Mouse (Mus musculus) lung, postnatal 0 days (tissue): Measurements from ENCODE around the gene Lrrc27. TPM values are rescaled to one million over a fixed set of nuclear protein-coding genes. Genes with fewer than 3 reads are reported as not detected.

Source experiments
- ATAC-seq: fragments of 200-750 bp; cut with Nextera tagmentation; 2 replicates; pipeline ENCODE4 v1.8.0; 2017; ENCODE audit warnings: moderate library complexity
- DNase-seq: peaks from one replicate; pipeline ENCODE4 v3.0.0-alpha.2; 2016; ENCODE audit warnings: low spot score
- H3K27ac ChIP-seq: fragments of 300-500 bp; sonication (generic); 2 replicates; pipeline ENCODE4 v1.5.1; 2014; ENCODE audit warnings: antibody characterized with exemption, mild to moderate bottlenecking, low read length, mixed read lengths
- H3K27me3 ChIP-seq: fragments of 300-500 bp; sonication (generic); replicated peaks from 2 replicates; pipeline ENCODE4 v1.6.1; 2014; ENCODE audit warnings: low read length, mixed read lengths; ENCODE audit not compliant: insufficient read depth
- H3K36me3 ChIP-seq: fragments of 300-500 bp; sonication (generic); 2 replicates; pipeline ENCODE4 v1.6.1; 2014; ENCODE audit warnings: low read length, mixed read lengths; ENCODE audit not compliant: insufficient read depth
- H3K4me1 ChIP-seq: fragments of 300-500 bp; sonication (generic); 2 replicates; pipeline ENCODE4 v1.6.1; 2014; ENCODE audit warnings: antibody characterized with exemption, low read depth, low read length, mixed read lengths; ENCODE audit not compliant: insufficient read depth
- H3K4me2 ChIP-seq: fragments of 300-500 bp; sonication (generic); replicated peaks from 2 replicates; pipeline ENCODE4 v1.6.1; 2014; ENCODE audit warnings: low read depth, mild to moderate bottlenecking, low read length, moderate library complexity, mixed read lengths
- H3K4me3 ChIP-seq: fragments of 300-500 bp; sonication (generic); 2 replicates; pipeline ENCODE4 v1.5.1; 2014; ENCODE audit warnings: low read depth, low read length
- H3K9ac ChIP-seq: fragments of 300-500 bp; sonication (generic); replicated peaks from 2 replicates; pipeline ENCODE4 v1.6.1; 2014; ENCODE audit warnings: low read depth, mild to moderate bottlenecking
- H3K9me3 ChIP-seq: fragments of 300-500 bp; sonication (generic); 2 replicates; pipeline ENCODE4 v1.6.1; 2016; ENCODE audit warnings: low read length, mixed read lengths
- CTCF ChIP-seq: IDR thresholded peaks from 2 replicates; pipeline ENCODE4 v1.5.1; 2016; ENCODE audit warnings: antibody characterized with exemption, mild to moderate bottlenecking
- EP300 ChIP-seq: IDR thresholded peaks from 2 replicates; pipeline ENCODE4 v1.6.1; 2016; ENCODE audit warnings: antibody characterized with exemption, mild to moderate bottlenecking, control low read depth
- WGBS: fragments of 180-500 bp; shearing (Covaris S2); extraction: QIAGEN DNeasy Blood & Tissue Kit; methylation state at CpG from one replicate; pipeline ENCODE4 v1.1.7; 2014; 5-methylcytosine and 5-hydroxymethylcytosine counted together
- polyA plus RNA-seq: library from polyadenylated mRNA; unstranded; fragments of >200 nt; fragmentation: Nextera tagmentation; extraction: Ambion mirVana; gene quantifications from 2 replicates; pipeline ENCODE4 v1.2.1, GENCODE M21; 2015

Gene Lrrc27
- polyA plus RNA-seq, 1 experiment from 2014 or later, result 2.3 TPM

DNA sequence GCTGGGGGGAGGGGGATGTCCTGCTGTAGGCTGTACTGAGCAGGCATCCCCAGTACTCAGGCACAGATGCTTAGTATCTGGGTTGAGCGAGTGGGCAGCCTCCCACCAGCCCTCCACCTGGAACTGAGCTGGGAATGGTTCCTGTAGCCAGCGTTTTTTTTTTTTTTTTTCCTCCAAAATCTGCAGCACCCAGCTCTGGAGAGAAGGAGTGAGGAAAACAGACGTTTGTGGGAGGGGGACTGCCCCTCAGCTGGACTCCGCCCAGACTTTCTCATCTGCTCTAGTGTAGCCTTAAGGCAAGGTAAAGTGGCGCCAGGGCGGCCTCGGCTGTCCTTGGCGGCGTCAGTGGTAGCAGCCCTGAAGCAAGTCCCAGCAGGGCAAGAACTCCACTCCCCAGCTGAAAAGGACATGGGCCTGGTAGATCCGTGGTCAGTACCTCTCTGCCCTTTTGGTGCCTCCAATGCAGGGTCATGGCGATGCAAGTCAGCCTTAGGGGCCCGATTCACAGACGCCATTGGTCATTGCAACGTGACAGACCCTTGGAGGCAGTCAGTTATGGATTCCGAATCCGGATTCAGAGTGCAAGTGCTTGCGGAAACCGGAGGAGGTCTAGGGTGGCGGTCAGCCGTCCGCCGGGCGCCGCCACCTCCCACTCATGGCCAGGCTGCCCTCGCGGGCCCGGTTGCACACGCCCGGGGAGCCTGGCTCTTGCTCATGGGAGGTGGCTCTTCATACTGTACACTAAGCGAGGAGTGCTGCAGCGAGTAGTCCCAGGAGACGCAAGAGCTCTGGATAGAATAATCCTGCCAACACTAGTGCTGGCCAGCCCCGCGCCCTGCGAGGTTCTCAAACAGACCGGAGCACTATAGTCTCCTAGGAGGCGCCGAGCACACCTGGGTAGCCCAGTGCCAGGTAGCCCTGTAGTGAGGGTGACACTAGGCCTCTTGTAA, 34.4 kb downstream of the Lrrc27 start:
- H3K9me3 ChIP-seq, result no peaks in the 10 kb centered on the region
- no peaks in the 10 kb centered on the region for H3K27me3 ChIP-seq
- 5% methylated on average over 38 of the region's 38 CpGs for WGBS
- peak overlapping the region; percentile 78 for H3K9ac ChIP-seq
- peak; percentile 77 for DNase-seq
- H3K36me3 ChIP-seq, result no peaks in the 10 kb centered on the region
- H3K4me2 ChIP-seq, result peak overlapping the region; percentile 77
- TF ChIP-seq CTCF, result no peak
- TF ChIP-seq EP300, result no peak
- H3K4me1 ChIP-seq, result peaks cover 47% of the 10 kb centered on the region
- H3K4me3 ChIP-seq, result peak overlapping the region; percentile 81
- peak overlapping the region; percentile 91 for H3K27ac ChIP-seq
- peak; percentile 63 for ATAC-seq

DNA sequence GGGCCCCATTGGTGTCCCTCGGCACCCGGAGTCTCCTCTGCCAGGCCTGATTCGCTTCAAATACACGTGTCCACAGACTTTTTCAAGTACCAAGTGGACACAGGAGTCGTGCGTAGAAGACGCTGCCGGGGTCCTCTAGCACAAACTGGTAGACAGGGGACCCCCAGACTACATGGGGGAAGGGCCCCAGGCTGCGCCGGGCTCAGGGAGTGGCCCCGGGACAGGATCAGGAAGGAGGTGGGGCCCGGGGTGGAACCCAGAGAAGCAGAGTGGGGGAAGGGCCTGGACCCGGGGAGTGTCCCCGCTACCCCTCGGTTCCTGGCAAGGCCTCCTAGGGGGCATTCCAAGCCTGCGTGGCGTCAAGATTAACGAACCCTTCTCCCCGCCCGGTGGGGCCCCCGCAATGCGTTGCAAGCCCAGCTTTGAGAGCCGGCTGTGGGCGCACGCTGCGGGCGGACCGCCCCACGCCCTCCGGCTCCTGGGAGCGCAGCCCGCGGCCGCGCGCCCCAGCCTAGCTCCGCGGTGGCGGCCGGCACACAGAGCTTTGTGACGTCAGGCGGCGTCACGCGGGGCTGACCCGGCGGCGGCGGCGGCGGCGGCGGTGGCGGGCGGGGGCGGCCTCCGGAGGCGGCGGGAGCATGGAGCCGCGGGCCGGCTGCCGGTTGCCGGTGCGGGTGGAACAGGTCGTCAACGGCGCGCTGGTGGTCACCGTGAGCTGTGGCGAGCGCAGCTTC, 35.3 kb downstream of the Lrrc27 start, which contains the start of gene Pwwp2b:
Gene Pwwp2b (plus strand): TSS at position 602 of the 734 bp plus-strand sequence.
- Histone ChIP-seq H3K9ac (peak within 1 kb of the TSS; percentile 78), H3K4me3 (peak within 1 kb of the TSS; percentile 81), H3K9me3 (no peaks in the 10 kb centered on the region), H3K27me3 (no peaks in the 10 kb centered on the region), H3K4me2 (peak within 1 kb of the TSS; percentile 77), H3K4me1 (peaks cover 53% of the 10 kb centered on the region), H3K27ac (peak within 1 kb of the TSS; percentile 91), H3K36me3 (no peaks in the 10 kb centered on the region)
- TF ChIP-seq CTCF (peak; percentile 19; the same call in 1 of the 2 replicates), EP300 (peak; percentile 51; the same call in 1 of the 2 replicates)
- DNase-seq (peak; percentile 90), ATAC-seq (peak; percentile 85)
- WGBS, result under 1% methylated on average over 34 of the region's 72 CpGs

DNA sequence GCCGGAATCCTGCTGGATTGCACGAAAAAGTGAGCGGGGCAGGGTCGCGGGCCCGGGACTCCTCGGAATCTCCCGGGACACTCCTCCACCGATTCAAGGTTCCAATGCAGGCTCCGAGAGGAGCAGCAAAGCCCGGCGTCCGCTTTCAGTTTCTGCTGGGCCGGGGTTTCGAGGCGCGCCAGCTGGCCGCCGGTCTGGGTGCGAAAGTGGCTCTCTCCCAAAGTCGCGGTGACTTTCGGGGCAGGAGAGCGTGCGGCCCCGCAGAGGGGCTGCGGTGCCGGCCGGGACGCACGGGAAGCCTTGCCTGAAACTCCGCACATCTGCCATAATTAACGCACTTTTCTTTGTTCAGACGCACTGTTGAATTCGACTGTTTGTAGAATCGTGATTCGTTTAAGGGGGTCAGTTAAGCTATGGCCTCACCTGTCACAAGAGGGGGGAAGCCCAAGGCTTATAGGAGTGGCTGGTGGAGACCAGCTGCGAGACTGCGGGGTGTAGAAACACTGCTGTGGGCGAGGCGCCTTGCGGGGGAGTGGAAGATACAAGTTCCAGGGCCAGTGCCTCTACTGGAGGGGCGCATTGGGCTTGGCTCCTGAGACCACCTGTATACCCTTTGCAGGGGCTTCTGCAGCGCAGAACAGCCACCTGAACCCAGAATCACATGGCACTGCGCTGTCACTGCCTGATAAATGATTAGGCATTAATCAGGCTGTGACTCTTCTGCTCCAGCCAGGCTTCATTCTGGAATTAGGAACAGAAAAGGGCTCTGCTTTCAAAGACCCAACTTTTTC, 36.0 kb downstream of the Lrrc27 start:
- TF ChIP-seq EP300, result no peak
- no peak for TF ChIP-seq CTCF
- Histone ChIP-seq H3K9ac (peak overlapping the region; percentile 78), H3K9me3 (no peaks in the 10 kb centered on the region), H3K4me1 (peaks cover 60% of the 10 kb centered on the region), H3K4me3 (peak overlapping the region; percentile 81), H3K36me3 (no peaks in the 10 kb centered on the region), H3K27ac (peak overlapping the region; percentile 91), H3K4me2 (peak overlapping the region; percentile 77), H3K27me3 (no peaks in the 10 kb centered on the region)
- WGBS, result 1% methylated on average over 42 of the region's 45 CpGs
- ATAC-seq (peak; percentile 2), DNase-seq (peak; percentile 42)

DNA sequence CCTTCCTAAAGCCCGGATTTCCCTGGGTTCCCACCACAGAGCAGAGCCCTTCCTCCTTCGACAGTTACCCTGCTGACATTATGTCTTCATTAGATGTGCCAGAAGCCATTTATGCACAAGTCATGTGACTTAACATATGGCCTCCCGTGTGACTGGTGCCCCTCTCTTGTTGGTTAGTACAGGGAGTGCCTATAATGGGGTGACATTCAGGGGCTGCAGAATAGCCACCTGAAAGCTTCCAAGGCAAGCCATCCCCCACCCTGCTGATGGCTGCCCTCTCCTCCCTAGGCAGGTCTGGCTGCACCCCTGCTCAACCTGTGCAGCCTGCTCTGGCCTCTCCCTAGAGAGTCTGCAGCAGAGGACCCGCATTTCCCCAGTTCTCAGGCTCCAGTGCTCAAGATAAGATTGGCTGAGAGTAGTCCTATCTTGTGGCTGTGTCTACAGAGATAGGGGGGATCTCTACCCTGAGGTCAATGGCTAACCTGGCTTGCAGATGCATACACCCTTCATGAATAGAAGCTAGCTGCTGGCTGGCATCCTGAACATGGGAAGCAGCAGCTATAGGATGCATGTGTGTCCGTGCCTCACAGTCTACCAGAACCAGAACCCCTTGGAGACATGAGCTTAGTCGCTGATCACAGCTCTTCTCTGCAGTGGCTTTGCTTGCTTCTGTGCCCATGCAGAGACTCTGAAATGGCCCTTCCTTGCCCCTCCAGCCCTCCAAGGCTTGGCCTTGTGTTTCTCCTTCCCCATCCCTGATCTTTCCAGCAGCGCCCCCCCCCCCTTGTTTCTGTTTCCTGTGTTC, 36.8 kb downstream of the Lrrc27 start:
- no peak for TF ChIP-seq EP300
- no peak for TF ChIP-seq CTCF
- peak overlapping the region; percentile 78 for H3K9ac ChIP-seq
- peak overlapping the region; percentile 91 for H3K27ac ChIP-seq
- no peaks in the 10 kb centered on the region for H3K27me3 ChIP-seq
- H3K4me1 ChIP-seq, result peaks cover 61% of the 10 kb centered on the region
- DNase-seq, result no peak
- no peak for ATAC-seq
- 24% methylated on average over 6 of the region's 7 CpGs for WGBS
- 0 out of 2 replicates have a peak, but pooled peaks cover 1% of the 10 kb centered on the region for H3K36me3 ChIP-seq
- peak overlapping the region; percentile 77 for H3K4me2 ChIP-seq
- peak overlapping the region; percentile 81 for H3K4me3 ChIP-seq
- H3K9me3 ChIP-seq, result no peaks in the 10 kb centered on the region

DNA sequence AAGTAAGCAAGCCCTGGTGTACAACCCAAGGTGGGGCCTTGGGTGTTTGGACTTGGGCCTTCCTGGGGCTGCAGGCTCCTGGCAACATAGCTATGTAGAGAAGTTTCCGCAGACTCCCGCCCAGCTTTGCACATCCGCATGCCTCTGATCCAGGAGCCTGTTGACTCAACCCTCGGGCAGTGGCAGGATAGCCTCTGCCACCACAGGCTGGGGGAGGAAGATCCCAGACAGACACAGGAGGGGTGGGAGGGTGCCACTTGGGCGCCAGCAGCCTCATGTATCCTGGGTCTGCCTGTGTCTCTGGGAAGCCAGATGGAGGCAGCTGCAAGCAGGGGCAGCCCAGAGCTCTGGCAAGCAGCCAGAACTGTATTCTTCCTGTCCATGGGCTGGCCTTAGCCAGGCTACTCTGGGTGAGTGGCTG, 39.1 kb downstream of the Lrrc27 start:
- Histone ChIP-seq H3K27ac (peak overlapping the region; percentile 91), H3K27me3 (no peaks in the 10 kb centered on the region), H3K36me3 (peaks cover 14% of the 10 kb centered on the region; the same call in 1 of the 2 replicates), H3K9ac (no peak overlapping the region), H3K4me1 (peaks cover 56% of the 10 kb centered on the region), H3K4me2 (peak overlapping the region; percentile 8; the same call in 1 of the 2 replicates), H3K9me3 (no peaks in the 10 kb centered on the region), H3K4me3 (no peak overlapping the region)
- peak; percentile 31 for ATAC-seq
- DNase-seq, result peak; percentile 82
- TF ChIP-seq CTCF (peak; percentile 29), EP300 (peak; percentile 71; the same call in 1 of the 2 replicates)
- WGBS, result 22% methylated on average over 5 of the region's 5 CpGs
